Mouse (Mus musculus) embryonic facial prominence, embryonic 11.5 days (tissue): Measurements from ENCODE around the gene Gm13090. TPM values are rescaled to one million over a fixed set of nuclear protein-coding genes. Genes with fewer than 3 reads are reported as not detected.

Experiments used
- ATAC-seq: fragments of 200-750 bp; cut with Nextera tagmentation; replicated peaks from 2 replicates; pipeline ENCODE4 v1.8.0; 2017; ENCODE audit warnings: low read depth; ENCODE audit not compliant: insufficient number of reproducible peaks, low FRiP score, low TSS enrichment
- DNase-seq: peaks from one replicate; pipeline ENCODE4 v3.0.0-alpha.2; 2015; ENCODE audit warnings: low spot score
- H3K27ac ChIP-seq: fragments of 300-500 bp; sonication (generic); replicated peaks from 2 replicates; pipeline ENCODE4 v1.5.1; 2014; ENCODE audit warnings: mild to moderate bottlenecking, low read depth, low read length, control low read depth
- H3K27me3 ChIP-seq: fragments of 300-500 bp; sonication (generic); 2 replicates; pipeline ENCODE4 v1.6.1; 2014; ENCODE audit warnings: mild to moderate bottlenecking, low read length, moderate library complexity, mixed read lengths; ENCODE audit not compliant: control insufficient read depth, insufficient read depth
- H3K36me3 ChIP-seq: fragments of 300-500 bp; sonication (generic); replicated peaks from 2 replicates; pipeline ENCODE4 v1.6.1; 2014; ENCODE audit warnings: low read depth, mild to moderate bottlenecking, low read length, moderate library complexity, mixed read lengths; ENCODE audit not compliant: control insufficient read depth, insufficient read depth
- H3K4me1 ChIP-seq: fragments of 300-500 bp; sonication (generic); 2 replicates; pipeline ENCODE4 v1.6.1; 2014; ENCODE audit warnings: low read length, mixed read lengths; ENCODE audit not compliant: control insufficient read depth, insufficient read depth
- H3K4me2 ChIP-seq: fragments of 300-500 bp; sonication (generic); 2 replicates; pipeline ENCODE4 v1.6.1; 2014; ENCODE audit warnings: low read depth, mild to moderate bottlenecking, control low read depth, low read length, moderate library complexity
- H3K4me3 ChIP-seq: fragments of 300-500 bp; sonication (generic); 2 replicates; pipeline ENCODE4 v1.5.1; 2014; ENCODE audit warnings: low read depth, low read length, control low read depth
- H3K9ac ChIP-seq: fragments of 300-500 bp; sonication (generic); replicated peaks from 2 replicates; pipeline ENCODE4 v1.6.1; 2014; ENCODE audit warnings: mild to moderate bottlenecking, control low read depth, low read length
- H3K9me3 ChIP-seq: fragments of 300-500 bp; sonication (generic); replicated peaks from 2 replicates; pipeline ENCODE4 v1.6.1; 2016; ENCODE audit warnings: mild to moderate bottlenecking, low read length, inconsistent platforms, mixed read lengths; ENCODE audit not compliant: control insufficient read depth
- whole genome bisulfite sequencing: fragments of 180-500 bp; shearing (Covaris S2); extraction: QIAGEN DNeasy Blood & Tissue Kit; methylation state at CpG from one replicate; pipeline ENCODE4 v1.1.7; 2014; 5-methylcytosine and 5-hydroxymethylcytosine counted together
- polyA plus RNA-seq: library from polyadenylated mRNA; unstranded; fragments of >200 nt; fragmentation: Nextera tagmentation; extraction: Ambion mirVana; gene quantifications from 2 replicates; pipeline ENCODE4 v1.2.1, GENCODE M21; 2014

Gene Gm13090
- not detected in 2 replicates for polyA plus RNA-seq

GRCm38 (mm10) chr4:151089270-151089669 lies at the start of gene Gm13090:
Gene Gm13090 (plus strand): TSS chr4:151089570.
- 87% methylated on average over 7 of the region's 7 CpGs for WGBS
- no peak within 1 kb of the TSS for H3K4me3 ChIP-seq
- no peak for ATAC-seq
- no peak within 1 kb of the TSS for H3K9ac ChIP-seq
- H3K4me2 ChIP-seq, result no peak within 1 kb of the TSS
- H3K9me3 ChIP-seq, result no peaks in the 10 kb centered on the region
- no peaks in the 10 kb centered on the region; the same call in 1 of the 2 replicates for H3K36me3 ChIP-seq
- H3K27me3 ChIP-seq, result no peaks in the 10 kb centered on the region
- DNase-seq, result no peak
- no peak within 1 kb of the TSS for H3K27ac ChIP-seq
- H3K4me1 ChIP-seq, result no peaks in the 10 kb centered on the region

- WGBS, result 88% methylated on average over 5 of the region's 5 CpGs
Measured at GRCm38 (mm10) chr4:151041506-151041905, 47.9 kb upstream of the Gm13090 start.

DNA sequence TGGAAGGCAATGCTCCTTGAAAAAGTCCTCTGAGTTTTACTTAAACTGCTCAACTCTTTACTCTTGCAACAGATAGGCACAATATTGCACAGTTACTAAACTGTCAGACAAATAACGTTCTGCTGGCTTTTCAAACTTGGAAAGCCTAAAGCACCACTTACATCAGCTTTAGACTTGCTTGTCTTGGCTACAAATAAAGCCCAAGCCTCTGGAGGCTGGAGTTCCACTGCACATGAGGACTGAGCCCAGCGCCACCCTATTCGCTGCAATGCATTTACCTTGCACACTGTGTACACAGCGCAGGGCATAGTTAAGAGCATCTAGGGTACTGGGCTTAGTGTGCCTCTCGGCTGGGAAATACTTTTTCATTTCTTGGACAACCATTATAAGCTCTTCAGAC lies 46.1 kb upstream of the Gm13090 start:
- H3K4me2 ChIP-seq, result peak overlapping the region; percentile 97; the same call in 1 of the 2 replicates
- 52% methylated on average over 5 of the region's 5 CpGs for WGBS
- no peak overlapping the region for H3K27ac ChIP-seq
- no peaks in the 10 kb centered on the region for H3K27me3 ChIP-seq
- no peak overlapping the region for H3K4me3 ChIP-seq
- H3K4me1 ChIP-seq, result no peaks in the 10 kb centered on the region
- H3K36me3 ChIP-seq, result no peaks in the 10 kb centered on the region; the same call in 1 of the 2 replicates
- DNase-seq (no peak), ATAC-seq (no peak)
- no peak overlapping the region for H3K9ac ChIP-seq
- no peaks in the 10 kb centered on the region for H3K9me3 ChIP-seq

More at GRCm38 (mm10) chr4:151041506-151041905, 47.9 kb upstream of the Gm13090 start:
- no peak for DNase-seq
- H3K4me3 ChIP-seq, result no peak overlapping the region
- ATAC-seq, result no peak
- H3K36me3 ChIP-seq, result no peaks in the 10 kb centered on the region
- H3K4me2 ChIP-seq, result no peak overlapping the region
- H3K9me3 ChIP-seq, result no peaks in the 10 kb centered on the region
- H3K9ac ChIP-seq, result no peak overlapping the region
- H3K4me1 ChIP-seq, result no peaks in the 10 kb centered on the region
- H3K27me3 ChIP-seq, result no peaks in the 10 kb centered on the region
- no peak overlapping the region for H3K27ac ChIP-seq

DNA sequence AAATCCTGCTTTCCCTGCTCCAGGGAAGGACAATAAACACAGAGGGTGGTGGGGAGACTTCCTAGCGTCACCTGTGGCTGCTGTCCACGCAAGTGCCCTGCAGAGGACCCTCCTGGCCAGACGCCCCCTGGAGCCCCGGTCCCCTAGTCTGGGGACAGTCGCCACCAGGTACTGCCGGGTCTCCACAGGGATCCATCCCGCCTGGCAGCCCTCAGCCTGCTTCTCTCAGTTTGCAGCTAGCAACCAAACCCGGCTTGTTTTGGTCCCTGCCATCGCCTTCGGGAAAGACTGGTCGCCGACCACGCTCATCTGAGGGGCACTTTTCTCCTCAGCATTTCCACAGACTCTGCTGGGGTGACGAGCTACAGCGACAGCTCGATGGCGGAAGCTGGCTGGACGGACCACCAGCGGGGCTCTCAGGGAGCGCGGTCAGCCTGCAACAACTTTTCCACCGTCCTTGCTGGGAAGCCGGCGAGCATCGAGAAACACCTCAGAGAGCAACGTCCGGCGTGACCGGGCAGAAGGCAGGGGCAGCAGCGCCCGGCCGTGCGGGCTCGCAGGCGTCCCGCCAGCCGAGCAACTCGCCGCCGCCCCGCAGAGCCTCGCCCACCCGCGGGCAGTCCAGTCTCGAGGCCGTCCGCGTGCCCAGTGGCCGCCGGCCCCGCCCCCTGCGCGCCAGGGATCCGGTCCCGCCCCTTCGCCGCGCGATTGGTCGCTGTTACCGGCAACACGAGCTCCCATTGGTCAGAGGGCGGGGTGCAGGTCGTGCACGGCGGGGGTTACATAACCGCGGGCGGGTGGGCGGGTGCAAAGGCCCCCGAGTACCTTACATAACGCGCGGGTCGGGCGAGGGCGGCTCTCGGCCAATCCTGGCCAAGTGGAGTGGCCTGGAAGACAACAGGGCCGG lies 45.1 kb upstream of the Gm13090 start, which contains the start of gene Per3:
Gene Per3, minus strand, starts transcription at position 629 of the 907 bp plus-strand sequence.
- H3K4me1 ChIP-seq, result no peaks in the 10 kb centered on the region
- under 1% methylated on average over 75 of the region's 79 CpGs for WGBS
- H3K27me3 ChIP-seq, result no peaks in the 10 kb centered on the region
- H3K36me3 ChIP-seq, result no peaks in the 10 kb centered on the region; the same call in 1 of the 2 replicates
- ATAC-seq (peak; percentile 97), DNase-seq (peak; percentile 95)
- H3K9me3 ChIP-seq, result no peaks in the 10 kb centered on the region
- H3K27ac ChIP-seq, result no peak within 1 kb of the TSS
- peak within 1 kb of the TSS; percentile 67 for H3K9ac ChIP-seq
- peak within 1 kb of the TSS; percentile 54 for H3K4me3 ChIP-seq
- peak within 1 kb of the TSS; percentile 97 for H3K4me2 ChIP-seq

DNA sequence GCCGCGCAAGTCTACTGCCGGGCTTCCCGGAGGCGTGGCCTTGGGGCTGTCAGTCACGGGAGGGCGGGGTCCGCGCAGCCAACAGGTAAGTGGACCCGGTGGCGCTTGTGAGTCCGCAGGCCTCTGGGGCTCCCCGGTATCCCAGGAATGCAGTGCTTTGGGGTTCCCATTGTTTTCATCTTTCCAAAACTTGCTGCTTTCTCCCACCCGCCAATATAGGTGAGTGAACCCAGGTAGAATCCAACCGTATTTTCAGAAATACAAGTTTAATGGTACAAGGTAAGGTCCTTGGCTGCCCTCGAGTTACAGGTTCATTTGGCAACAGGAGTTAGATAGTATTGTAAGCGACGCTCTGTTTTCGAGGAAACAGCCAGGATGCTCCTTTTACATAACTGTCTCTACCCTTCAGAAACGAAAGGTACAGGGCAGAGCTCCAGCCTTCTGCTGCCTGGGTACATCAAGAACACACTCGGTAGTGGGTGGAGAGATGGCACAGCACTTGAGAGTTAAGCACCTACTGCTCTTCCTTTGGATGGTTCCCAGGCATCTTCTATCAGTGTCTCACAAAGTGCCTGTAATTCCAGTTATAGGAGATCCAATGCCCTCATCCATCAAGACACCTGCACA lies 44.3 kb upstream of the Gm13090 start:
- no peak overlapping the region for H3K27ac ChIP-seq
- peak overlapping the region; percentile 97 for H3K4me2 ChIP-seq
- no peaks in the 10 kb centered on the region; the same call in 1 of the 2 replicates for H3K36me3 ChIP-seq
- no peaks in the 10 kb centered on the region for H3K4me1 ChIP-seq
- WGBS, result 6% methylated on average over 21 of the region's 21 CpGs
- no peaks in the 10 kb centered on the region for H3K27me3 ChIP-seq
- H3K9ac ChIP-seq, result 0 out of 2 replicates have a peak overlapping the region, but pooled peaks have one; percentile 10
- peak overlapping the region; percentile 54 for H3K4me3 ChIP-seq
- ATAC-seq (no peak), DNase-seq (no peak)
- H3K9me3 ChIP-seq, result no peaks in the 10 kb centered on the region

- no peaks in the 10 kb centered on the region; the same call in 1 of the 2 replicates for H3K36me3 ChIP-seq
- no peak for ATAC-seq
- no peak overlapping the region for H3K27ac ChIP-seq
- H3K27me3 ChIP-seq, result no peaks in the 10 kb centered on the region
- H3K4me2 ChIP-seq, result no peak overlapping the region
- H3K9me3 ChIP-seq, result no peaks in the 10 kb centered on the region
- DNase-seq, result no peak
- H3K9ac ChIP-seq, result no peak overlapping the region
- WGBS, result 88% methylated on average over 3 of the region's 3 CpGs
- no peak overlapping the region for H3K4me3 ChIP-seq
- no peaks in the 10 kb centered on the region for H3K4me1 ChIP-seq
Measured at GRCm38 (mm10) chr4:151046524-151046923, 42.8 kb upstream of the Gm13090 start.

DNA sequence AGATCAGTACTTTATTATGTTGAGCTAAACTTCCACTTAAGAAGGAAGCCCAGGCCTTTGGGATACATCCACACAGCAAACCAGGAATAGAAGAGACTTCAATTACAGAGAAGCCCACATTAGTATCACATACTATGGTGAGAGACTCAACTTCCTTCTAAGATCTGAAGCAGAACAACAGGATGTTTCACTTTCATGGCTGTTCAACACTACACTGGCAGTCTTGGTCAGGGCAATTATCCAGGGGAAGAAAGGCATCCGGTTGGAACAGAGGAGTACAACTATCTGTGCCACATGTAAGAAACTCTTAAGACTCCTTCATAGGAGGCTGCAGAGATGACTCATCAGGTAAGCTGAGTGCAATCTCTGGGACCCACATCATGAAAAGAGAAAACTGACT lies 38.2 kb upstream of the Gm13090 start:
- no peak for DNase-seq
- Histone ChIP-seq H3K27ac (no peak overlapping the region), H3K27me3 (no peaks in the 10 kb centered on the region), H3K9ac (no peak overlapping the region), H3K4me1 (no peaks in the 10 kb centered on the region), H3K9me3 (no peaks in the 10 kb centered on the region), H3K36me3 (no peaks in the 10 kb centered on the region; the same call in 1 of the 2 replicates), H3K4me3 (no peak overlapping the region), H3K4me2 (no peak overlapping the region)
- ATAC-seq, result no peak
- 90% methylated on average over 1 of the region's 1 CpGs for WGBS
